Mouse (Mus musculus) urinary bladder, postnatal 36 days (tissue): ENCODE data around the gene Krt78.
"Not testable (repeated sequence)": the region's sequence is repeated elsewhere in the genome, so short reads cannot be mapped to it uniquely, and the experiment has no call there.

Experiments
- DNase-seq, 2 experiments: peaks; one replicate each; pipeline ENCODE4 v3.0.0; 2022; ENCODE audit warnings: low spot score in 2 of 2, mixed read lengths in 1 of 2

Gene Krt78

DNA sequence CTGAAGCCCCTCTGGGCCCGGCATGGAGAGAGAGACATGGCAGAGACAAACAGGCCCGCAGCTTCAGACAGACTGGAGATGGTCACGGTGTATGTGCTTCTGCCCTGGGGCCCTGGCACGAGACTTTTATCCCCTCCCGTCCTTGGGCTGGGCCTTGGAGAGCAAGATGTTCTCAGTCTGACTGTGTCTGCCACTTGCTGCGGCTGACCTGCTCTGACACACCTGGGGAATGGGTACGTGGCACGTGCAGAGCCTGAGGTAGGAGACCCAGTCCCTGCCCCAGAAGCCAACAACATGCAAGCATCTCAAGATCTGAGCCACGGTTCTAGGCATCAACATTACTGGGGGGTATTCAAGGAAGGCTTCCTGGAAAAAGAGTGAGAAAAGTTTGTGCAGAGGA, at the start of gene Krt78:
Gene Krt78, minus strand, starts transcription at position 101 of the 400 bp plus-strand sequence.
- DNase-seq, result no peak

DNA sequence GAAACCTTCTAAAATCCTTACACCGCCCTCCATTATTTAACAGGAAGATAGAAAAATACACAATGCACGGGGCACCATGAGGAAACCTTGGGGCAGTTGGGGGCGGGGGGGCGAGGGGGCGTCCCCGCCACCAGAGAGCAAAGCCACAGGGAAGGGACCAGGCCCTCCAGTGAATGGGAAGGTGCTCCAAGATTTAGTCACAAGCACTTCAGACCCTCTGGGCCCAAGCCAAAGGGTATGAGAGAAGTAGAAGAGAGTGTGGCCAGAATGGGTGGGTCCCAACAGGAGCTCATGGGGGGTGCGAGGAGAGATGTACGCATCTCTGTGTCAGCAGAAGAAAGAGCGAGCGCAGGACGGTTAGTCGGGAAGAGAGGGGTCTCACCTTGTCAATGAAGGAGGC, 49.4 kb upstream of the Krt78 start:
- no peak for DNase-seq

DNA sequence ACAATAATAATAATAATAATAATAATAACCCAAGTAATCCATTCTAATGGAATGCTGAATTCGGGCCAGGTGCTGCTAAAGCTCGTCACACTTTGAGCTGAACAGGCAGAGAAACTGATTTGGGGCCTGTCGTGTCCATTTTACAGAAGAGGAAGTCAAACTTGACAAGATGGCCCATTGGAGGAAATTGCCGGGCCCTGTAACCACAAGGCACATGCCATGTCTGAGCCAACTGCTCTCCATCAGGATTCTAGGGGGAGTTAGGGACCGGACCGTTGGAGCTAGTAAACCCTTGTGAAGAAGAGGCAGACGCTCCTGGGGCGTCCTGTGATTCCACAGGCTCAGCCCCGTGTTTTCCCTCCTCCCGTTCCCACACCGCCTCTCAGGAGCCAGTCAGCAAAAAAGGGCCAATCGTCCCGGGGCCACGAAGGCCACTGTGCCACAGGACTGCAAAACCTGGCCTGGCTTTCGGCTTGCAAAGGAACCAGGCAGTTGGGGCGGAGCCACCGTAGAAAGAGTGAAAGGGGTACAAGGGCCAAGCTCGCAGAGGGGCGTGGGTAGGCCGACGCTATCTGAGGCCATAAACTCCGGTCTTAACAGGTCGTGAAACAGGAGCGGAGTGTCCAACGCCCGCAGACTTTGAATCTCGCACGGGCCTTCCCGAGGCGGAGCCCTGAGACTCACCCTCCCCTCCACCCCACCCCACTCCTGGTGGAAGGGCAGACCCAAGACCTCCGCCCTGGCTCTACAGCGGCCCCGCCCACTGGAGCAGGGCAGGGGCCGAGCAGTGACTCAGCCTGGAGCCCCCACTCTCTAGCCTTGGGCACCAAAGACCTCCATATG, 48.8 kb upstream of the Krt78 start:
- DNase-seq, result peak; percentile 55 to 65

DNA sequence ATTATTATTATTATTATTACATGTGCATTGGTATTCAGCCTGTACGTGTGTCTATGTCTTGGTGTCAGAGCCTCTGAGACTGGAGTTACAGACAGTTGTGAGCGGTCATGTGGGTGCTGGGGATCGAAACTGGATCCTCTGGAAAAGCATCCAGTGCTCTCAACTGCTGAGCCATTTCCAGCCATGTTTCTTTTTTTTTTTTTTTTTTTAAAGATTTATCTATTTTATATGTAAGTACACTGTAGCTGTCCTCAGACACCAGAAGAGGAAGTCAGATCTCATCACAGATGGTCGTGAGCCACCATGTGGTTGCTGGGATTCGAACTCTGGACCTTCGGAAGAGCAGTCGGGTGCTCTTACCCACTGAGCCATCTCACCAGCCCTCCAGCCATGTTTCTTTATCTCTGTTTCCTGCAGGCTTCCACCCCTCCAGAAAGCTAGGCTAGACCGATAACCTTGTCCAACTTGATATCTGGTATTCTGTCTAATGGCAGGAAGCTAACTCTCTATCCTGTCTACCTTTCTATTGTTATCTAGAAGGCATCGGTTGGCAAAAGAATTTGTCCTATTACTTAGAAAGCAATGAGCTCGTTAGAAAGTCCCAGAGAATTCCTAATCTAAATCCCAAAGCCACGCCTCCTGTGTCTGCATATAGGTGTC, 45.7 kb upstream of the Krt78 start:
- no peak for DNase-seq

DNA sequence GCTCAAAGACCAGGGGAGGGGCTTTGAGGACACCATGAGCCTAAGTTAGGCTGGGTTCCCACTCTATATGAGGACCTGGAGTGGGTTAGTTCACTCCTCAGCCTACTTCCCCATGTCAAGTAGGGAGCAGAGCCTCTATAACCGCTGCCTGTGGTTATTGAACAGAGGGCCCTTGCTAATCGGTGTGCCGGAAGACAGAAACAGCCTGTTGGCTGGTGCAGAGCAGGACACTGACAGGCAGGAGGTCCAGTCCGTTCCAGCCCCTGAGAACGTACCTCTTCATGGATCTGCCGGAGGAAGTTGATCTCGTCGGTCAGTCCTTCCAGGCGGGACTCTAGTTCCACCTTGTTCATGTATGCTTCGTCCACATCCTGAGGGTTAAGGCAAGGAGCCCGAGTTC, 45.1 kb upstream of the Krt78 start:
- DNase-seq, result no peak

DNA sequence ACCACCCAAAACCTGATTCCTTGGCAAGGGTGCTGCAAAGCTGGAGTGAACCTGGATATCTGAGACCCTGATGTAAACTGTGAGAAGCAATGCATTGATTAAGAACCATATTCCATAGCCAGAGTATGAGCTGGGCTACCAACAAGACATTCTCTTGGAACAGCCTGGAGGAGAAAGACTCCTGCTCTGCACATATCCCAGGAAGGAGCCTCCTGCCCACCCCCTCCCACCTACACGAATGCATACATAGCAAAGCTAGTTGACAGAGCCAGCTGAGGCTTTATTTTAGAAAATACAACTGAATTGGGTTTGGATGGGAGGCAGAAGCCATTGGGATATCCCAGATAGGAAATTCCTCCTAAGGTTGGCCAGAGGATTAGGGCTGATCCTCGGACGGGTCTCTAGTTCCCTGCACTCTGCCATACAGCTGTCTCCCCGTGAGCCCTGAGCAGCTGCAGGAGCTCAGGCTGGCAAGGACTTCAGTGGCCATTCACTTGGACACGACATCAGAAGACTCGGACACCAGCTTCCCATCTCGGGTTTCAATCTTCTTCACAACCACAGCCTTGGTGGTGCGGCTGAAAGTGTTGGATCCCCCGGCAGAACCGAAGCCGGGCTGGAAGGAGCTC, 42.5 kb upstream of the Krt78 start:
- DNase-seq, result not testable (repeated sequence)

DNA sequence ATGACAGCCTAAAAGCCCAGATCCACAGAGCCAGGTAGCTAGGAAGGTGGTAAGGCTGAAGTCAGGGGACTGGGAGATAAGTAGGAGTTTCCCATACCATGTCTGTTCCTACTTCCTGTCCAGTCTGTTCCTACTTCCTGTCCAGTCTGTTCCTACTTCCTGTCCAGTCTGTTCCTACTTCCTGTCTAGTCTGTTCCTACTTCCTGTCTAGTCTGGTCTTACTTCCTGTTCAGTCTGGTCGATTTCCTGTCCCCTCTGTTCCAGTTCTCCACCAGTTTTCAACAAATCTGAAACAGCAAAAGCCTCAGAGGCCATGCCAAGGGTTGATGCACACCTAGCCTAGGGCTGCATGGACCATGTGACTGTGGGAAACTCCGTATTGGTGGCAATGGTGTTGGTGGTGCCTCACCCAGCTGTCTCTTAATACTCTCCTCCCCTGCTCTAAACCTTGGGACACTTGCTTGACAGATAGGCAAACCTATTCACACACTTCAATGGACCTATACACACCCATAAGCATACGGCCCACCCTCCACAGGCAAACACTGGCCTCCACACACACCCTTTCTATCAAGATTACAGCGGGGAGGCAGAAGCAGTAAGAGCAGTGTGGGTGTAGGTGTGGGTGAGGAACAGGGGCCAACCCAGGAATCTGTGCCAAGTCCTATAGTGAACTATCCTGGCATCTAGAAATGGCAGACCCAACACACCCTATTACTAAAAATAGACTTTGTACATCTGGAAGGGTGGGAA, 41.6 kb upstream of the Krt78 start:
- DNase-seq, result no peak

DNA sequence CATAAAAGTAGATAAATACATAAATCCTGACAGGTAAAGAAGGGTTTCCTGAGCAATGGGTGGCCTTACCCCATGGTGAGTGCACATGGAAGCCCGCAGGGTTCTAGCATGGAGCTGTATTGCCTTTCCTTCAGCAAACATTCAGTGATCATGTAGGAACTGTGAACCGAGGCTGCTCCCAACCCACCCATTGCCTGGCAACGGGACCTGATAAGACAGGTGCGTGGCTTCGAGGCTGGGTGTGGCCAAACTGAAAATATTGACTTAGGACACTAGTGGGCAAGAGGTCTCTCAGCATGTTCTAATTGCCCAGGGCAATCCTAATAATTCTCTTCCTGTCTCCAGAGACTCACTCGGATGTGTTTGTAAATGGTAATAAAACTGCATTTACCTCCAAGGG, 40.3 kb upstream of the Krt78 start:
- DNase-seq, result no peak

DNA sequence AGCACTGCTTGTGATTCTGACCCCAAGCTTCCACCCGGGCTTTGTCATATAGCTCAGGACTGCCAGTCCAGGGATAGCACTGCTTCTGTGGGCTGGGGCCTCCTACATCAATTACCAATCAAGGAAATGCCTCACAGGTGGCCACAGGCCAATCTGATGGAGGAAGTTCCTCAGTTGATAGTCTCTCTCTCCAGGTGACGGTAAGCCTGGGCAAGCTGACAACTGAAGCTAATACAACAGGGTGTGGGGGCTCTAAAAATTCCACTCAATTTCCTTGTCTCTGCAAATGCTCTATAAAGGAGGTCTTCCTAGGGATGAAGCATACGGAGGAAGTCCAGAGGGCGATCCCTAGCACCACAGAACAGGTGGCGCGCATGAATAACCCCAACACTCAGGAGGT, 36.9 kb upstream of the Krt78 start:
- DNase-seq, result no peak

DNA sequence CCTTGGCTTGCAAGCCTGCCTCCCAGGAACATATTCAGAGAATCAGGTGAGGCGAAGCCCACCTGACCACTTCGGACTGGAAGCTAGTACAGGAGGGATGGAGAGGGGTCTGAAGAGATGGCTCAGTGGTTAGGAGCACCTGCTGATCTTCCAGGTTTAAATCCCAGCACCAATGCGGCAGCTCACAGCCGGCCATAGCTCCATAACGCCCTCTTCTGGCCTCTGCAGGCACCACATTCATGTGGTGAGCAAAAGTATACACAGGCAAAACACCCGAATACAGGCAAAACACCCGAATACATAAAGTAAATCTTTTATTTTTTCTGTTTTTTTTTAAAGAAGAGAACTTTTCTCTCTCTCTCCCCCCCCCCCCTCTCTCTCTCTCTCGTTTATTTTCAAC, 34.6 kb upstream of the Krt78 start:
- no peak for DNase-seq

DNA sequence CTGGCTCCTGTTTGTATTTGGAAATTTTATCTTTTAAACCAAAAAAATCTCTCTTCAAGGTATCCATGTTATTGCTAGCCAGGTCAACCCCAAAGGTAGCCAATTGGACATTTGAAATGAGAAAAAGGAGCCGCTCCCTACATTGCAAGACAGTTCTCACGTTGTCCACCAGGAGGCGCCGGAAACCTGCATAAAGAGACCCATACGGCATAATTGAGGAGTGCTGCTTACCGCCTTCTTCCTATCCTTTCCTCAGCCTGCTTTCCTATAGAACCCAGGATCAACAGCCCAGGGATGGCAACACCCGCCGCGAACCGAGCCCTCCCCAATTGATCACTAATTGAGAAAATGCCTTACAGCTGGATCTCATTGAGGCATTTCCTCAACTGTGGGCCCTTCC, 34.0 kb upstream of the Krt78 start:
- peak; percentile 85 to 87 for DNase-seq

DNA sequence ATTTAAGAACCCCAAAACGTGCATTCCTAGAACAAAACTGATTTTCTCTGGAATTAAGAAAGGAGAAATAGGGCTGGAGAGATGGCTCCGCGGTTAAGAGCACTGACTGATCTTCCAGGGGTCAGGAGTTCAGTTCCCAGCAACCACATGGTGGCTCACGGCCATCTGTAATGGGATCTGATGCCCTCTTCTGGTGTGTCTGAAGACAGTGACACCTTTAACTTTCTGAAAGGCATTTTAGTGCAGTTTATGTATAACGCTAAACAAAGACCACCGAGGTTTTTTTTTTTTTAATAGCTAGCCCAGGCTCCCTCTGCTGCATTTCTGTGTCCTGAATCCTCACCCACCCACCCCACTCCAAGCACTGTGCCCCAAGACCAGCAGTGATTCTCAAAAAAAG, 30.7 kb upstream of the Krt78 start:
- no peak for DNase-seq

DNA sequence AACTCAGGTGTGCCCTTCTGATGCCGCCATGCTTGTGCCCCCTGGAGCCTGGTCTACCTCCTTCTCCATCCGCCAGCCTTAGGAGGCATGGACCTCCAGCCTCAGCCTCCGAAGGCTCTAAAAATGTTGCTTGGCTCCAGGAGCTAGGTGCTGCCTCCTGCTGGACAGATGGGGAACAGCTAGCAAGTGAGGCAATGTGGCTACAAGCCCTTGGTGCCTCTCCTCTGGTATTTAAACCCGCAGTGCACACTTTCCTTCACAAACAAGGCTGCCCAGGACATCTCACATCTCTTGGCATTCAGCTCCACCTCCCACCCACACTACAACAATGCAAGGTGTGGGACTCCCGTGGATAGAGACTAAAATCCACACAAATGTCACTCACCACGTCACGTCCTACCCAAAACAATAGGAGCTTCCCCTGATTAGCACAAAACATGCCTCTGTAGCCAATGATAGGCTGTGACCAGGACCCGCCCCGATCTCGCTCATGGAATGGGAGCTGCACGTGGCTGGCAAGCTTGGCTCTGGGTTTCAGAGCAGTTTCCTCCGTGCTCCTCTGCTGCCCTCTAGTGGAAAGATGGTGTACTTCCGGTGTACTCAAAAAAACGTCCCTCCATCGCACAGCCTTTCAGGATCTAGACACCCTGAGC, 30.0 kb upstream of the Krt78 start:
- DNase-seq, result peak; percentile 91 to 92

DNA sequence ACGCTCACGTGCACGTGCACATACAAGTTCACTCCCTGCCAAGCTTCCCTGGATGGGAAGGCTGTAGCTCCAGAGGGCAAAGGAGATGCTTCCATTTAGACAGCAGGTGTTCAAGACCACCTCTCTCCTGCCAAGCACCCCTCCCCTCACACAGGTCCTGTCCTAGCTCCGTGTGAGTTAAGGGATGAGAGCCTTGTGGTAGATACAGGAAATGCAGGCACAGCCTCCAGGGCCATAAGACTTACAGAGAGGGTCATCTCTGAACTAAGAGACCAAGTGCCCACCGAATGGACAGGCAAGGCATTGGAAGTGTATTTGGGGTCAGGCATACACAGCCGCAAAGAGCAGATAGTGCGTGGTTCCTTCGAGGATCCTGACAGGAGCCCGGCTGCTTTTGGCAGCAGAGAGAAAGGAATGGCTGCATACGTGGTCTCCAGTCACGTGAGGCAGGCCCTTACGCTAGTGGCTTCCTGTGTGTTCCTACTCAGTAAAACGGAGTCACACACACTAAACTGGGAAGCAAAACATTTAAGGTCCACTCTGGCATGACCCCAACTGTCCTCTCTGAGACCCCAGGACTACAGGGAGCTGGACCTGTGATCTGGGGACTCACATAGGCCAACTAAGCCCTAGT, 29.3 kb upstream of the Krt78 start:
- DNase-seq, result no peak

DNA sequence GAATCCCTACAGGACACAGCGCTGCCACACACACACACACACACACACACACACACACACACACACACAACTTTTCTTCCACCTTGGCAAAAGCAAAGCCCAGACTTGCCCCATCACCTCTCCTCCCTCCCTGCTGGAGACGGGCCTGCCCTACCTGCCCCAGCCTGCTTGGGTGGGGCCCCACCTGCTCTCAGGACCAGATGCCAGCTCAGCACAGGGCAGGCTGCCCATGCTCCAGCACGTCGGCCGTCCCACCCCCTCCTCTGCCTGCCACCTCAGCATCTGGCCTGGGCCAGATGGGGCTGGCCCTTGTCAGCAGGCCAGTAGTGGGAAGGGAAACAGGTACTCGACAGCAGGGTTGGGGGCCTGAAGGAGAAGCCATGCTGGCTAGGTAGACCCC, 26.8 kb upstream of the Krt78 start:
- DNase-seq, result peak; percentile 80 to 88

DNA sequence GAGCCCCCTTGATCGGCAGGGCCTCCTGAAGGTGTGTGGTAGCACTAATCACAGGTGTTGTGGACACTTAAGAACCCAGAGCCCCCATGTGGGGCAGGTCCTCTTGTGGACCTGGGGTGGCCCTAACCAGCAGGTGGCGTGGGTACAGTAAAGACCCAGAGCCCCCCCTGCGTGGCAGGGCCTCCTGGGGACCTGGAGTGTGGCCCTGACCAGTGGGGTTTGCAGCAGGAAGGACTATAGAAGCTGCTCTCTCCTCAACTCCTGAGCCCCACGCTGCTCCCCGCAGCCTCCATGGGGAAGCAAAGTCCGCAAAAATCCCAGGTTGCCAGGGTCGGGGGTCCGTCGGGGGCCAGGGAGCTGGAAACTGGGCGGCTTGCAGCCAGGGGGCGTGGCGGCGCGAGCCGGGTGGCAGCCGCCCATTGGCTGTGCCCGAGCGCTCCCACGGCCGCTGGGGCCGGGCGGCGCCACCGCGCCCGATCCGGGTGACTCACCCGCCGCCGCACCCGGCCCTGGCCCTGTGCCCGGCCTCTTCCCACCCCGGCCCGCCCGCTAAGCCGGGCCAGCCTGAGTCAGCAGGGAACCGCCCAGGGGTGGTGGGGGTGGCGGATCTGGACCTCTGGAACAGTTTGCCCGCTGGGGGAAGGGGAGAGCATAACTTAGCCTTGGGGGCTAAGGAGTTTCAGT, 23.1 kb upstream of the Krt78 start:
- DNase-seq, result peak; percentile 95

DNA sequence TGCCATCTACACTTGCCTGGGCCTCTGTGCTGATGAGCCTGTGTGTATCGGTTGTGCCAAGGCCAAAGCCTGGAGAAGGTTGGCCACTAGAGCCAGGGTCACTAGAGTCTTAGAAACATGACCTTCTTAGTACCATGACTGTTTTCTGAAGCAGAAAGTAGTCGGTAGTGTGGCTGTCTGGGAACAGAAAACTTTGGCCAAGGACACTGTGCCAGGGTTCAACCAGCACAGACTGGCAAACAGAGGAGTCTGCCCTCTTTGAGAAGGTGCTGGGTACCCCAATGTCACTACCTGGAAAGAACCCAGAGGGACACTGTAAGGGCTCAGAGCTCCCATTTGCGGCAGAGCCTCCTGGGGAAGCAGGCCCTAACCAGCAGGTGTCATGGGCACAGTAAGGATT, 22.6 kb upstream of the Krt78 start:
- peak in 1 of 2 experiments; percentile 54 for DNase-seq

DNA sequence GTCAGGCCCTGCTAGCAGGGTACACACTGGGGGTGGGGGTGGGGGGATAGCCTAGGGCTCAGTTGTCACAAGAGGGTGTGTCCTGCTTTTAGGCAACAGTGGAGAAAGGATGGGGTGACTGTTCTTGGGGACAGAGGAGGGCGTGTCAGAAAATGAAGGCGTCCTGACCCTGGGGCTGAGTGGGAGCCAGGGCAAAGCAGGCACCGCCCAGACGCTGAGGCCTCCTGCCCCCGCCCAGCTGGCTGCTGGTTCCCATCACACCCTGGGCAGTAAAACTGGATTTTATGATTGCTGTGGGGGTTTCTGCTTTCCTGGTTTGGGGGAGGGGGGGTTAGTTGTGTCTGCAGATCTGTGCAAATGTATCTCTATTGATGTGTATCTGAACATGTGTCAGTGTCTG, 21.9 kb upstream of the Krt78 start:
- DNase-seq, result peak; percentile 83 to 89

DNA sequence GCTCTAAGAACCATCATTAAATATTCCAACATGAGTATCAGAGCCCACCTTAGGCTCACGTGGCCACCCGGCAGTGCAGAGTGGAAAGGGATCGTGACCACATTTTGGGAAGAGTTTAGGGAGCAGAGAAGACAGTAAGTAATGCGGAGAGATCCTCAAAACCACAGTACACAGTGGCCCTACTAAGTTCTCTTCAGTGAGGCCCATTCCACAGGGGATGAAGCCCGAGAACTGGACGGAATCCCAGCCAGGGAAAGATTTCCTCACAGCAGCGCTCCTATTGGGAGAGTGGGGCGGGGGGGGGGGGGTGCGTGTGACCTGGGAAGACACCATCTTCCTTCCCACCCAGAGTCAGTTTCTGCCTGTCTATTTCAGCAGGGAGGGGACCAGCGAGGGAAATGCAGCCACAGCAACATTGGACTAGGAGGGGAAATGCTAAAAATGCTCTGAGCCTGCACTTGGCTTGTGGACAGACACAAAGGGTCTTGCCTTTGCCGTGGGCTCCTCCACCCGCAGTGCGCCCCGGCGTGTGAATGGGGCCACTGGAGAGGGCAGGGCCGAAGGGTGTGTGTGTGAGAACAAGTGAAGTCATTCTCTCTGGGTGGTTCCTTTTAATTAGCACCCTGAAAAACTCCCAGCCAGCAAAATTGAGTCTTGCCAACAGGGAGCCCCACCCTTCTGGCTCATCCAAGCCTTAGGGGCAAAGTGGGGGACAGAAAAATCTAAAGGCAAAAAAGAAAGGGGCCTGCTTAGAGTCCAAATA, 20.2 kb upstream of the Krt78 start:
- peak in 1 of 2 experiments; percentile 43 for DNase-seq
